Mouse (Mus musculus): ENCODE data around the gene Gm28035. TPM values are rescaled to one million over a fixed set of nuclear protein-coding genes. Genes with fewer than 3 reads are reported as not detected.
A peak's percentile ranks its signal among the peaks of the same experiment; 100 is the strongest.

The Gm28035 gene
- polyA plus RNA-seq, 1 experiment from 2014 or later: not detected

GRCm38 (mm10) chr2:30264671-30265519 is 24.5 kb downstream of the Gm28035 start:
- no peaks in the 10 kb centered on the region for H3K9me3 ChIP-seq
- no peaks in the 10 kb centered on the region for H3K27me3 ChIP-seq
- no peak overlapping the region for H3K4me3 ChIP-seq (replicated peaks)
- no peak overlapping the region for H3K4me2 ChIP-seq
- peak overlapping the region; percentile 84 for H3K27ac ChIP-seq
- ATAC-seq (ENCODE audit: insufficient number of reproducible peaks, insufficient read depth, low FRiP score, low TSS enrichment, low read depth): 0 out of 2 replicates have a peak, but pooled peaks have one; percentile 13
- H3K4me1 ChIP-seq (replicated peaks): peaks cover 34% of the 10 kb centered on the region
- 64% methylated on average over 7 of the region's 7 CpGs for WGBS
- peaks cover 51% of the 10 kb centered on the region for H3K36me3 ChIP-seq
- H3K9ac ChIP-seq (replicated peaks): peak overlapping the region; percentile 14; the same call in 1 of the 2 replicates

DNA sequence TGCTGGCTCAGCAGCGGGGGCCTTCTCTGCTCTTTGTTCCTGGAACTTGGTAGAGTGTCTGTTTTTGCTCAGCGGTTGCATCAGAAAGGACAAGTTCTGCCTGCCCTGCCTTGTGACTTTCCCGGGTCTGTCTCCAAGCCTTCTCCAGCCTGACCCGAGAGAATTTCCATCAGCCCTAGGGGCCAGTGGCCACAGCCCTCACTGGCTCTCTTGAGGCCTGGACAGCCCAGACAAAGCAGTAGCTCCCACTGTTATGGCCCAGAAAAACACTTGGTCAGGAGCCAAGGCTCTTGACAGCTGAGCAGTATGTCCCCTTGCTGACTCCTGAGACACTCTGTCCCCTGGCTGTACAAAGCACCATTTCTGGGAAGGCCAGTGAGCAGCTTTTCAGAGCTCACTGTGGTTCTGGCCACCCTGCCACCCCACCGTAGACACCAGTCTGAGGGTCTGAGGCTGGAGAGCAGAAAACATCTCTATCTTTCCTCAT is 25.4 kb downstream of the Gm28035 start, which contains the start of gene Phyhd1:
Gene Phyhd1, plus strand, starts transcription at position 437 of the 487 bp plus-strand sequence.
- Histone ChIP-seq H3K4me1 (replicated peaks) (peaks cover 37% of the 10 kb centered on the region), H3K4me2 (peak within 1 kb of the TSS; percentile 23), H3K9me3 (no peaks in the 10 kb centered on the region), H3K27ac (peak within 1 kb of the TSS; percentile 84), H3K9ac (replicated peaks) (peak within 1 kb of the TSS; percentile 14), H3K4me3 (replicated peaks) (no peak within 1 kb of the TSS; the same call in 1 of the 2 replicates), H3K27me3 (no peaks in the 10 kb centered on the region), H3K36me3 (peaks cover 42% of the 10 kb centered on the region)
- no peak for ATAC-seq (ENCODE audit: insufficient number of reproducible peaks, insufficient read depth, low FRiP score, low TSS enrichment, low read depth)
- WGBS: 31% methylated on average over 5 of the region's 5 CpGs

DNA sequence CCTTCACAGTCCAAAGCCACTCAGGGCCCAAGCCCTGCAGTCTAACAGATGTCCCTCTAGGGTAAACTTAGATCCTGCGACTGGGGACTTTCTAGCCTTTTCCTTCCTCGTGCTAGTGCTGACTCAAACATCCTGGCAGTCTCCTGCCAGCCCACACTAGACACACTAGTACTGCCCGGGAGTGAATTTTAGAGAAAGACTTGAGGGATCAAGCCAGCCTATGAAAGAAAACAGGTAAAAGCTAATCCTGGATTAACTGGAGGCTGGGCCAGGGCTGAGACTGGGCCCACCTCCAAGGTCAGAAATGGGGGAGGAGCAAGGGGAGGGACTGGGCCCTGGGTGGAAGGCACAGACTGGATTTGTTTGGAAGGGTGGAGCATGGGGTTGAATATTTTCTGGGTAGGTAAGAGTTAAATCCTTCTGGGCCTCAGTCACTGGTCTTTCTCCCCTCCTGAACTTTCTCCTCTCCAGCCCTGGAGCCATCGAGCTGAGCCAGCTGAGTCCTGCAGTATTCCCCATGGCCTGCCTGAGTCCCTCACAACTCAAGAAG is 26.1 kb downstream of the Gm28035 start:
- peak overlapping the region; percentile 23 for H3K4me2 ChIP-seq

DNA sequence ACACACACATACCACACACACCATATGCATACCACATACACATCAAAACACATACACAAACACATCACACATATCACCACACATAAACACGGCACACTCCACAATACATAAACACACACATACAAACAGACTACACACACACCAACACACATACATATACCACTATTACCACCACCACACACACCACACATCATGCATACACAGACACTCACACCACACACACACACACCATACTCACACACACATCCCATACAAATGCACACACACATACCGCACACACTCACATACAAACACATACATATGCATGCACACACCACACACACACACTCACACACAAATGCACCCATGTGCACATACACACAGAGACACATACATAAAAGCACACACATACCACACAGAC is 27.1 kb downstream of the Gm28035 start:
- H3K9me3 ChIP-seq: no peaks in the 10 kb centered on the region
- no peaks in the 10 kb centered on the region for H3K27me3 ChIP-seq
- peaks cover 37% of the 10 kb centered on the region for H3K4me1 ChIP-seq (replicated peaks)
- no peak overlapping the region for H3K4me3 ChIP-seq (replicated peaks)
- H3K36me3 ChIP-seq: peaks cover 25% of the 10 kb centered on the region
- no peak for ATAC-seq (ENCODE audit: insufficient number of reproducible peaks, insufficient read depth, low FRiP score, low TSS enrichment, low read depth)
- H3K27ac ChIP-seq: no peak overlapping the region
- H3K4me2 ChIP-seq: no peak overlapping the region
- H3K9ac ChIP-seq (replicated peaks): no peak overlapping the region
- WGBS: 96% methylated on average over 2 of the region's 2 CpGs

More for the DNA sequence above, 26.1 kb downstream of the Gm28035 start:
- peak overlapping the region; percentile 84 for H3K27ac ChIP-seq
- H3K4me3 ChIP-seq (replicated peaks): no peak overlapping the region; the same call in 1 of the 2 replicates
- H3K9me3 ChIP-seq: no peaks in the 10 kb centered on the region
- 20% methylated on average over 4 of the region's 4 CpGs for WGBS
- H3K4me1 ChIP-seq (replicated peaks): peaks cover 37% of the 10 kb centered on the region
- 0 out of 2 replicates have a peak, but pooled peaks have one; percentile 56 for ATAC-seq (ENCODE audit: insufficient number of reproducible peaks, insufficient read depth, low FRiP score, low TSS enrichment, low read depth)
- H3K27me3 ChIP-seq: no peaks in the 10 kb centered on the region
- no peak overlapping the region; the same call in 1 of the 2 replicates for H3K9ac ChIP-seq (replicated peaks)
- H3K36me3 ChIP-seq: peaks cover 35% of the 10 kb centered on the region

- H3K4me3 ChIP-seq (replicated peaks): no peak overlapping the region
- no peak for ATAC-seq (ENCODE audit: insufficient number of reproducible peaks, insufficient read depth, low FRiP score, low TSS enrichment, low read depth)
- no peaks in the 10 kb centered on the region for H3K9me3 ChIP-seq
- peaks cover 17% of the 10 kb centered on the region for H3K36me3 ChIP-seq
- 54% methylated on average over 4 of the region's 4 CpGs for WGBS
- H3K27me3 ChIP-seq: no peaks in the 10 kb centered on the region
- no peak overlapping the region for H3K27ac ChIP-seq
- no peak overlapping the region for H3K4me2 ChIP-seq
- peaks cover 37% of the 10 kb centered on the region for H3K4me1 ChIP-seq (replicated peaks)
- H3K9ac ChIP-seq (replicated peaks): no peak overlapping the region
Measured at GRCm38 (mm10) chr2:30268371-30268770, 28.0 kb downstream of the Gm28035 start.

GRCm38 (mm10) chr2:30269241-30269990 is 29.0 kb downstream of the Gm28035 start:
- Histone ChIP-seq H3K4me3 (replicated peaks) (no peak overlapping the region), H3K36me3 (peaks cover 7% of the 10 kb centered on the region), H3K27me3 (no peaks in the 10 kb centered on the region), H3K4me2 (no peak overlapping the region), H3K4me1 (replicated peaks) (peaks cover 31% of the 10 kb centered on the region), H3K9ac (replicated peaks) (no peak overlapping the region), H3K9me3 (no peaks in the 10 kb centered on the region), H3K27ac (peak overlapping the region; percentile 45; the same call in 1 of the 2 replicates)
- 88% methylated on average over 17 of the region's 17 CpGs for WGBS
- no peak for ATAC-seq (ENCODE audit: insufficient number of reproducible peaks, insufficient read depth, low FRiP score, low TSS enrichment, low read depth)

GRCm38 (mm10) chr2:30270134-30270533 is 29.8 kb downstream of the Gm28035 start:
- Histone ChIP-seq H3K9ac (replicated peaks) (no peak overlapping the region), H3K27me3 (no peaks in the 10 kb centered on the region), H3K4me2 (no peak overlapping the region), H3K36me3 (no peaks in the 10 kb centered on the region), H3K4me1 (replicated peaks) (peaks cover 24% of the 10 kb centered on the region), H3K4me3 (replicated peaks) (no peak overlapping the region), H3K9me3 (no peaks in the 10 kb centered on the region), H3K27ac (no peak overlapping the region)
- WGBS: 62% methylated on average over 1 of the region's 1 CpGs
- ATAC-seq (ENCODE audit: insufficient number of reproducible peaks, insufficient read depth, low FRiP score, low TSS enrichment, low read depth): peak; percentile 61; the same call in 1 of the 2 replicates

DNA sequence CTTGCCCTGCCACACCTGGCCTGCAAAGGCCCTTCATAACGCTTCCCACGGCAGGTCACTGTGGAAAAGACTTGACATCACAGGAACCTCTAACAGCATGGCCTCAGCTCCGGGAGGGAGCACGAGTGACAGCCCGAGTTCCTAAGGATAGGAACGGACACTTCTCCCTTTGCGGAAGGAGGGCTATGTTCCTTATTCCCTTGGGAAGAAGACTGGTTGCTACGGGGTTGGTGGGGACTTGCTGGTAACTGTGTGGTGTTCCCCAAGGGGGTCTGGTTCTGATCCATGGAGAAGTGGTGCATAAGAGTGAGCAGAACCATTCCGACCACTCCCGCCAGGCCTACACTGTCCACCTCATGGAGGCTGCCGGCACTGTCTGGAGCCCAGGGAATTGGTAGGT is 40.4 kb downstream of the Gm28035 start, which contains the start of gene Gm28038:
Gene Gm28038, plus strand, starts transcription at position 301 of the 400 bp plus-strand sequence.
- no peak within 1 kb of the TSS for H3K4me3 ChIP-seq (replicated peaks)
- no peak within 1 kb of the TSS for H3K9ac ChIP-seq (replicated peaks)
- no peak within 1 kb of the TSS for H3K4me2 ChIP-seq
- H3K4me1 ChIP-seq (replicated peaks): peaks cover 9% of the 10 kb centered on the region
- 89% methylated on average over 11 of the region's 11 CpGs for WGBS
- no peaks in the 10 kb centered on the region for H3K27me3 ChIP-seq
- H3K36me3 ChIP-seq: no peaks in the 10 kb centered on the region
- ATAC-seq (ENCODE audit: insufficient number of reproducible peaks, insufficient read depth, low FRiP score, low TSS enrichment, low read depth): no peak
- no peak within 1 kb of the TSS for H3K27ac ChIP-seq
- no peaks in the 10 kb centered on the region for H3K9me3 ChIP-seq

DNA sequence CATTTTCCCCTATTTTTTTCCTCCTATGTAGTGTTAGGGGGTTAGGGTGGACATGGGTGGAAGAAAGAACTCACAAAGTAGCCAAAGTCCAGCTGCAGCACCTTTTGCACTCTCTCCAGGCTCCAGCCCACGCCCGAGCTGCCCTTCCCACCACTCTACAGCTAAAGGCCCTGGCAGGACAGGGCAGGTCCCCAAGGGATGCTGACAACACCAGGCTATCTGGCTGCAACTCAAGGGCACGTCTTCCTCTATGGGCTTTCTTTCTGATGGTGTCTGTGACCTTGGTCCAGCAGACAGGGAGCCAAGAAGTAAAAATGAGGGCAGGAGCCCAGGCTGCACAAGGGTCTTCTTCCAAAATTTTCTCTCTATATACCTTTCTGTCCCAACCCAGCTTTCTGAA is 41.3 kb downstream of the Gm28035 start:
- no peak for ATAC-seq (ENCODE audit: insufficient number of reproducible peaks, insufficient read depth, low FRiP score, low TSS enrichment, low read depth)
- Histone ChIP-seq H3K9ac (replicated peaks) (no peak overlapping the region), H3K4me2 (no peak overlapping the region), H3K4me1 (replicated peaks) (peaks cover 9% of the 10 kb centered on the region), H3K9me3 (no peaks in the 10 kb centered on the region), H3K4me3 (replicated peaks) (no peak overlapping the region), H3K27me3 (no peaks in the 10 kb centered on the region), H3K27ac (no peak overlapping the region), H3K36me3 (no peaks in the 10 kb centered on the region)
- 85% methylated on average over 3 of the region's 3 CpGs for WGBS

GRCm38 (mm10) chr2:30283193-30283592 is 42.8 kb downstream of the Gm28035 start:
- no peak overlapping the region for H3K9ac ChIP-seq (replicated peaks)
- peaks cover 20% of the 10 kb centered on the region for H3K4me1 ChIP-seq (replicated peaks)
- no peaks in the 10 kb centered on the region for H3K27me3 ChIP-seq
- no peak for ATAC-seq (ENCODE audit: insufficient number of reproducible peaks, insufficient read depth, low FRiP score, low TSS enrichment, low read depth)
- no peak overlapping the region for H3K4me2 ChIP-seq
- H3K36me3 ChIP-seq: no peaks in the 10 kb centered on the region
- no peak overlapping the region for H3K4me3 ChIP-seq (replicated peaks)
- WGBS: 89% methylated on average over 2 of the region's 2 CpGs
- no peak overlapping the region for H3K27ac ChIP-seq
- H3K9me3 ChIP-seq: no peaks in the 10 kb centered on the region

Data from limb, embryonic 12.5 days (tissue).